Mouse (Mus musculus): Measurements from ENCODE around the gene Zfp692. TPM values are rescaled to one million over a fixed set of nuclear protein-coding genes. Genes with fewer than 3 reads are reported as not detected.

Gene Zfp692
- polyA plus RNA-seq, 1 experiment, result 49.7 TPM

- no peak for DNase-seq
- Histone ChIP-seq H3K27ac (ENCODE audit: control insufficient read depth, insufficient read depth, low read length) (no peak overlapping the region), H3K4me1 (replicated peaks; ENCODE audit: control insufficient read depth, insufficient read depth, low read length) (no peaks in the 10 kb centered on the region), H3K4me3 (ENCODE audit: control insufficient read depth, insufficient read depth, low read length) (no peak overlapping the region), H3K27me3 (ENCODE audit: control insufficient read depth, insufficient read depth, low read length) (no peaks in the 10 kb centered on the region), H3K36me3 (ENCODE audit: control insufficient read depth, insufficient read depth, low read length) (no peaks in the 10 kb centered on the region)
- TF ChIP-seq CTCF (IDR thresholded peaks at IDR 0.05; ENCODE audit: borderline replicate concordance, control insufficient read depth, extremely low read depth, insufficient read depth, low read length, poor library complexity) (no peak), POLR2A (IDR thresholded peaks at IDR 0.05; ENCODE audit: control insufficient read depth, extremely low read depth, insufficient read depth, low read length, poor library complexity) (no peak)
- WGBS, result 92% methylated on average over 3 of the region's 3 CpGs
Observed at GRCm38 (mm10) chr11:58268285-58268684, 38.6 kb upstream of the Zfp692 start.

- no peaks in the 10 kb centered on the region for H3K36me3 ChIP-seq (ENCODE audit: control insufficient read depth, insufficient read depth, low read length)
- TF ChIP-seq POLR2A (IDR thresholded peaks at IDR 0.05; ENCODE audit: control insufficient read depth, extremely low read depth, insufficient read depth, low read length, poor library complexity), result no peak
- no peak for TF ChIP-seq CTCF (IDR thresholded peaks at IDR 0.05; ENCODE audit: borderline replicate concordance, control insufficient read depth, extremely low read depth, insufficient read depth, low read length, poor library complexity)
- H3K4me1 ChIP-seq (replicated peaks; ENCODE audit: control insufficient read depth, insufficient read depth, low read length), result no peaks in the 10 kb centered on the region
- H3K27me3 ChIP-seq (ENCODE audit: control insufficient read depth, insufficient read depth, low read length), result no peaks in the 10 kb centered on the region
- no peak within 1 kb of the TSS for H3K27ac ChIP-seq (ENCODE audit: control insufficient read depth, insufficient read depth, low read length)
- no peak within 1 kb of the TSS for H3K4me3 ChIP-seq (ENCODE audit: control insufficient read depth, insufficient read depth, low read length)
- DNase-seq, result no peak
- WGBS, result 56% methylated on average over 2 of the region's 2 CpGs
Observed at GRCm38 (mm10) chr11:58274572-58274971, 32.3 kb upstream of the Zfp692 start, which contains the start of gene 4930438A08Rik. TSS of gene 4930438A08Rik (plus strand) at chr11:58274799.

- Histone ChIP-seq H3K27me3 (ENCODE audit: control insufficient read depth, insufficient read depth, low read length) (no peaks in the 10 kb centered on the region), H3K27ac (ENCODE audit: control insufficient read depth, insufficient read depth, low read length) (no peak overlapping the region), H3K4me3 (ENCODE audit: control insufficient read depth, insufficient read depth, low read length) (no peak overlapping the region), H3K4me1 (replicated peaks; ENCODE audit: control insufficient read depth, insufficient read depth, low read length) (no peaks in the 10 kb centered on the region), H3K36me3 (ENCODE audit: control insufficient read depth, insufficient read depth, low read length) (no peaks in the 10 kb centered on the region)
- TF ChIP-seq CTCF (IDR thresholded peaks at IDR 0.05; ENCODE audit: borderline replicate concordance, control insufficient read depth, extremely low read depth, insufficient read depth, low read length, poor library complexity) (no peak), POLR2A (IDR thresholded peaks at IDR 0.05; ENCODE audit: control insufficient read depth, extremely low read depth, insufficient read depth, low read length, poor library complexity) (no peak)
- no peak for DNase-seq
- 13% methylated on average over 4 of the region's 4 CpGs for WGBS
Observed at GRCm38 (mm10) chr11:58275756-58276155, 31.1 kb upstream of the Zfp692 start.

- DNase-seq, result no peak
- H3K36me3 ChIP-seq (ENCODE audit: control insufficient read depth, insufficient read depth, low read length), result no peaks in the 10 kb centered on the region
- no peak overlapping the region for H3K4me3 ChIP-seq (ENCODE audit: control insufficient read depth, insufficient read depth, low read length)
- WGBS, result 47% methylated on average over 13 of the region's 13 CpGs
- H3K4me1 ChIP-seq (replicated peaks; ENCODE audit: control insufficient read depth, insufficient read depth, low read length), result no peaks in the 10 kb centered on the region
- H3K27ac ChIP-seq (ENCODE audit: control insufficient read depth, insufficient read depth, low read length), result no peak overlapping the region
- no peaks in the 10 kb centered on the region for H3K27me3 ChIP-seq (ENCODE audit: control insufficient read depth, insufficient read depth, low read length)
- TF ChIP-seq CTCF (IDR thresholded peaks at IDR 0.05; ENCODE audit: borderline replicate concordance, control insufficient read depth, extremely low read depth, insufficient read depth, low read length, poor library complexity) (no peak), POLR2A (IDR thresholded peaks at IDR 0.05; ENCODE audit: control insufficient read depth, extremely low read depth, insufficient read depth, low read length, poor library complexity) (no peak)
Observed at GRCm38 (mm10) chr11:58281970-58282496, 24.8 kb upstream of the Zfp692 start.

GRCm38 (mm10) chr11:58282518-58282917, 24.4 kb upstream of the Zfp692 start:
- Histone ChIP-seq H3K4me3 (ENCODE audit: control insufficient read depth, insufficient read depth, low read length) (no peak overlapping the region), H3K36me3 (ENCODE audit: control insufficient read depth, insufficient read depth, low read length) (no peaks in the 10 kb centered on the region), H3K27me3 (ENCODE audit: control insufficient read depth, insufficient read depth, low read length) (no peaks in the 10 kb centered on the region), H3K4me1 (replicated peaks; ENCODE audit: control insufficient read depth, insufficient read depth, low read length) (no peaks in the 10 kb centered on the region), H3K27ac (ENCODE audit: control insufficient read depth, insufficient read depth, low read length) (no peak overlapping the region)
- no peak for DNase-seq
- WGBS, result 71% methylated on average over 5 of the region's 5 CpGs
- TF ChIP-seq CTCF (IDR thresholded peaks at IDR 0.05; ENCODE audit: borderline replicate concordance, control insufficient read depth, extremely low read depth, insufficient read depth, low read length, poor library complexity), result no peak
- TF ChIP-seq POLR2A (IDR thresholded peaks at IDR 0.05; ENCODE audit: control insufficient read depth, extremely low read depth, insufficient read depth, low read length, poor library complexity), result no peak

GRCm38 (mm10) chr11:58289992-58290682, 16.7 kb upstream of the Zfp692 start:
- 12% methylated on average over 9 of the region's 9 CpGs for WGBS

More at GRCm38 (mm10) chr11:58289992-58290682, 16.7 kb upstream of the Zfp692 start:
- no peaks in the 10 kb centered on the region for H3K36me3 ChIP-seq (ENCODE audit: control insufficient read depth, insufficient read depth, low read length)
- no peak for TF ChIP-seq POLR2A (IDR thresholded peaks at IDR 0.05; ENCODE audit: control insufficient read depth, extremely low read depth, insufficient read depth, low read length, poor library complexity)
- TF ChIP-seq CTCF (IDR thresholded peaks at IDR 0.05; ENCODE audit: borderline replicate concordance, control insufficient read depth, extremely low read depth, insufficient read depth, low read length, poor library complexity), result no peak
- H3K4me3 ChIP-seq (ENCODE audit: control insufficient read depth, insufficient read depth, low read length), result no peak overlapping the region
- no peaks in the 10 kb centered on the region; the same call in 1 of the 2 replicates for H3K27me3 ChIP-seq (ENCODE audit: control insufficient read depth, insufficient read depth, low read length)
- H3K4me1 ChIP-seq (replicated peaks; ENCODE audit: control insufficient read depth, insufficient read depth, low read length), result peaks cover 10% of the 10 kb centered on the region; the same call in 1 of the 2 replicates
- H3K27ac ChIP-seq (ENCODE audit: control insufficient read depth, insufficient read depth, low read length), result no peak overlapping the region
- no peak for DNase-seq
